Mouse (Mus musculus) embryonic facial prominence, embryonic 13.5 days (tissue): ENCODE results near the gene Zfp579. TPM values are rescaled to one million over a fixed set of nuclear protein-coding genes. Genes with fewer than 3 reads are reported as not detected.
"Not testable (repeated sequence)": the region's sequence is repeated elsewhere in the genome, so short reads cannot be mapped to it uniquely, and the experiment has no call there.

ENCODE experiments used
- ATAC-seq: fragments of 200-750 bp; cut with Nextera tagmentation; 2 replicates; pipeline ENCODE4 v1.8.0; 2017; ENCODE audit warnings: low read depth; ENCODE audit not compliant: insufficient number of reproducible peaks, insufficient read depth, low FRiP score, low TSS enrichment
- H3K27ac ChIP-seq: fragments of 300-500 bp; sonication (generic); 2 replicates; pipeline ENCODE4 v1.5.1; 2015; ENCODE audit warnings: moderate library complexity, mild to moderate bottlenecking, inconsistent platforms
- H3K27me3 ChIP-seq: fragments of 300-500 bp; sonication (generic); 2 replicates; pipeline ENCODE4 v1.6.1; 2015; ENCODE audit warnings: mild to moderate bottlenecking, inconsistent platforms
- H3K36me3 ChIP-seq: fragments of 300-500 bp; sonication (generic); 2 replicates; pipeline ENCODE4 v1.6.1; 2015; ENCODE audit warnings: mild to moderate bottlenecking, inconsistent platforms
- H3K4me1 ChIP-seq: fragments of 300-500 bp; sonication (generic); 2 replicates; pipeline ENCODE4 v1.6.1; 2015; ENCODE audit warnings: inconsistent platforms
- H3K4me2 ChIP-seq: fragments of 300-500 bp; sonication (generic); 2 replicates; pipeline ENCODE4 v1.6.1; 2015; ENCODE audit warnings: moderate library complexity, mild to moderate bottlenecking, inconsistent platforms
- H3K4me3 ChIP-seq: fragments of 300-500 bp; sonication (generic); 2 replicates; pipeline ENCODE4 v1.5.1; 2015; ENCODE audit warnings: mild to moderate bottlenecking, inconsistent platforms
- H3K9ac ChIP-seq: fragments of 300-500 bp; sonication (generic); 2 replicates; pipeline ENCODE4 v1.6.1; 2015; ENCODE audit warnings: mild to moderate bottlenecking, inconsistent platforms
- H3K9me3 ChIP-seq: fragments of 300-500 bp; sonication (generic); 2 replicates; pipeline ENCODE4 v1.6.1; 2016; ENCODE audit warnings: inconsistent platforms
- WGBS: fragments of 180-500 bp; shearing (Covaris S2); methylation state at CpG from one replicate; pipeline ENCODE4 v1.1.7; 2015; ENCODE audit warnings: mixed read lengths; 5-methylcytosine and 5-hydroxymethylcytosine counted together
- polyA plus RNA-seq: library from polyadenylated mRNA; unstranded; fragments of >200 nt; fragmentation: Nextera tagmentation; extraction: Ambion mirVana; gene quantifications from 2 replicates; pipeline ENCODE4 v1.2.1, GENCODE M21; 2015

Zfp579 gene
- polyA plus RNA-seq, 1 experiment from 2014 or later, result 38.4 TPM

GRCm38 (mm10) chr7:5014251-5015117 lies 18.5 kb upstream of the Zfp579 start, which contains the start of the genes Zfp524 and Fiz1:
Zfp524 (plus strand) TSS chr7:5014415.
Fiz1 (minus strand) TSS chr7:5014697.
- Histone ChIP-seq H3K9me3 (no peaks in the 10 kb centered on the region), H3K27ac (peak within 1 kb of the TSS; percentile 98), H3K27me3 (no peaks in the 10 kb centered on the region), H3K4me1 (peaks cover 17% of the 10 kb centered on the region), H3K4me3 (peak within 1 kb of the TSS; percentile 56), H3K36me3 (peaks cover 41% of the 10 kb centered on the region), H3K9ac (peak within 1 kb of the TSS; percentile 79), H3K4me2 (peak within 1 kb of the TSS; percentile 64)
- WGBS, result under 1% methylated on average over 42 of the region's 42 CpGs
- ATAC-seq, result peak; percentile 82

- Histone ChIP-seq H3K9ac (no peak overlapping the region), H3K27me3 (no peaks in the 10 kb centered on the region), H3K36me3 (peaks cover 57% of the 10 kb centered on the region), H3K9me3 (no peaks in the 10 kb centered on the region), H3K27ac (no peak overlapping the region), H3K4me2 (peak overlapping the region; percentile 64), H3K4me3 (peak overlapping the region; percentile 56), H3K4me1 (peaks cover 10% of the 10 kb centered on the region)
- WGBS, result 93% methylated on average over 27 of the region's 27 CpGs
- ATAC-seq, result no peak
These were observed 16.9 kb upstream of the Zfp579 start for GRCm38 (mm10) chr7:5012681-5013513.

- H3K9me3 ChIP-seq, result 0 out of 2 replicates have a peak, but pooled peaks cover 6% of the 10 kb centered on the region
- no peak overlapping the region for H3K27ac ChIP-seq
- no peak overlapping the region for H3K9ac ChIP-seq
- H3K27me3 ChIP-seq, result no peaks in the 10 kb centered on the region
- peaks cover 2% of the 10 kb centered on the region; the same call in 1 of the 2 replicates for H3K4me1 ChIP-seq
- H3K4me2 ChIP-seq, result no peak overlapping the region
- H3K4me3 ChIP-seq, result no peak overlapping the region
- ATAC-seq, result 0 out of 2 replicates have a peak, but pooled peaks have one; percentile 26
- H3K36me3 ChIP-seq, result peaks cover 70% of the 10 kb centered on the region
- 97% methylated on average over 26 of the region's 26 CpGs for WGBS
These were observed 12.3 kb upstream of the Zfp579 start for GRCm38 (mm10) chr7:5008229-5008628.

GRCm38 (mm10) chr7:5002876-5003275 lies 6.9 kb upstream of the Zfp579 start:
- not testable (repeated sequence) for H3K4me1 ChIP-seq, H3K4me3 ChIP-seq, H3K9me3 ChIP-seq, H3K27me3 ChIP-seq, H3K27ac ChIP-seq, ATAC-seq, H3K9ac ChIP-seq, H3K4me2 ChIP-seq
- 59% methylated on average over 8 of the region's 8 CpGs for WGBS
- H3K36me3 ChIP-seq, result peaks cover 19% of the 10 kb centered on the region

- Histone ChIP-seq H3K9me3 (no peaks in the 10 kb centered on the region), H3K27me3 (no peaks in the 10 kb centered on the region; the same call in 1 of the 2 replicates), H3K4me2 (no peak overlapping the region), H3K4me3 (no peak overlapping the region), H3K4me1 (peaks cover 13% of the 10 kb centered on the region), H3K36me3 (no peaks in the 10 kb centered on the region), H3K27ac (no peak overlapping the region), H3K9ac (no peak overlapping the region)
- 63% methylated on average over 2 of the region's 2 CpGs for WGBS
- no peak for ATAC-seq
These were observed 3.9 kb upstream of the Zfp579 start for GRCm38 (mm10) chr7:4999876-5000275.

GRCm38 (mm10) chr7:4996934-4997333 lies 976 bp upstream of the Zfp579 start:
- H3K9me3 ChIP-seq, result peaks cover 15% of the 10 kb centered on the region; the same call in 1 of the 2 replicates
- WGBS, result 49% methylated on average over 8 of the region's 8 CpGs
- H3K4me3 ChIP-seq, result peak overlapping the region; percentile 64
- peaks cover 25% of the 10 kb centered on the region for H3K36me3 ChIP-seq
- peak overlapping the region; percentile 81 for H3K4me2 ChIP-seq
- H3K27me3 ChIP-seq, result peaks cover 17% of the 10 kb centered on the region
- peaks cover 28% of the 10 kb centered on the region for H3K4me1 ChIP-seq
- peak overlapping the region; percentile 69 for H3K27ac ChIP-seq
- no peak for ATAC-seq
- peak overlapping the region; percentile 92; the same call in 1 of the 2 replicates for H3K9ac ChIP-seq

- Histone ChIP-seq H3K4me2 (peak overlapping the region; percentile 81), H3K27ac (peak overlapping the region; percentile 69), H3K27me3 (peaks cover 17% of the 10 kb centered on the region), H3K4me3 (peak overlapping the region; percentile 64), H3K9me3 (peaks cover 29% of the 10 kb centered on the region), H3K4me1 (peaks cover 28% of the 10 kb centered on the region), H3K9ac (peak overlapping the region; percentile 92), H3K36me3 (peaks cover 36% of the 10 kb centered on the region)
- ATAC-seq, result peak; percentile 40
- 3% methylated on average over 19 of the region's 19 CpGs for WGBS
These were observed 523 bp downstream of the Zfp579 start for GRCm38 (mm10) chr7:4995268-4996002.

- Histone ChIP-seq H3K27ac (no peak overlapping the region), H3K36me3 (peaks cover 36% of the 10 kb centered on the region), H3K9ac (0 out of 2 replicates have a peak overlapping the region, but pooled peaks have one; percentile 46), H3K27me3 (peaks cover 17% of the 10 kb centered on the region), H3K4me3 (peak overlapping the region; percentile 64), H3K9me3 (peaks cover 30% of the 10 kb centered on the region), H3K4me1 (peaks cover 28% of the 10 kb centered on the region), H3K4me2 (peak overlapping the region; percentile 81)
- 52% methylated on average over 59 of the region's 59 CpGs for WGBS
- no peak for ATAC-seq
These were observed 1.8 kb downstream of the Zfp579 start for GRCm38 (mm10) chr7:4993999-4994788.

- Histone ChIP-seq H3K9me3 (peaks cover 30% of the 10 kb centered on the region), H3K4me3 (peak overlapping the region; percentile 64; the same call in 1 of the 2 replicates)
- no peak for ATAC-seq
These were observed 2.5 kb downstream of the Zfp579 start for GRCm38 (mm10) chr7:4993347-4993998.

GRCm38 (mm10) chr7:4988250-4988649 lies 7.7 kb downstream of the Zfp579 start:
- H3K9ac ChIP-seq, result no peak overlapping the region
- ATAC-seq, result no peak
- H3K36me3 ChIP-seq, result peaks cover 24% of the 10 kb centered on the region
- peaks cover 25% of the 10 kb centered on the region for H3K9me3 ChIP-seq
- H3K27me3 ChIP-seq, result peaks cover 2% of the 10 kb centered on the region
- H3K4me2 ChIP-seq, result no peak overlapping the region
- no peak overlapping the region for H3K27ac ChIP-seq
- WGBS, result 71% methylated on average over 2 of the region's 2 CpGs
- H3K4me1 ChIP-seq, result no peaks in the 10 kb centered on the region; the same call in 1 of the 2 replicates
- H3K4me3 ChIP-seq, result no peak overlapping the region

More at GRCm38 (mm10) chr7:4993347-4993998, 2.5 kb downstream of the Zfp579 start:
- peaks cover 28% of the 10 kb centered on the region for H3K4me1 ChIP-seq
- peaks cover 36% of the 10 kb centered on the region for H3K36me3 ChIP-seq
- 0 out of 2 replicates have a peak overlapping the region, but pooled peaks have one; percentile 46 for H3K9ac ChIP-seq
- peak overlapping the region; percentile 81 for H3K4me2 ChIP-seq
- peaks cover 17% of the 10 kb centered on the region for H3K27me3 ChIP-seq
- whole genome bisulfite sequencing, result 42% methylated on average over 55 of the region's 55 CpGs
- H3K27ac ChIP-seq, result no peak overlapping the region
